Mouse (Mus musculus): ENCODE data around the gene Plekhg6. TPM values are rescaled to one million over a fixed set of nuclear protein-coding genes. Genes with fewer than 3 reads are reported as not detected.

Plekhg6 gene
- total and polyA plus RNA-seq, 2 experiments from 2014 or later, result 0.05 TPM; not detected in 1

GRCm38 (mm10) chr6:125418744-125419143, 38.2 kb upstream of the Plekhg6 start:
- Histone ChIP-seq H3K4me3 (ENCODE audit: low read depth, low read length) (no peak overlapping the region), H3K27ac (ENCODE audit: low read depth) (no peak overlapping the region), H3K4me1 (ENCODE audit: control insufficient read depth, insufficient read depth) (no peaks in the 10 kb centered on the region), H3K4me2 (ENCODE audit: low read depth, low read length) (no peak overlapping the region), H3K9ac (replicated peaks; ENCODE audit: low read depth, low read length) (no peak overlapping the region), H3K9me3 (replicated peaks; ENCODE audit: control insufficient read depth, low read length) (no peaks in the 10 kb centered on the region), H3K36me3 (replicated peaks; ENCODE audit: control insufficient read depth, insufficient read depth, low read length) (no peaks in the 10 kb centered on the region), H3K27me3 (ENCODE audit: control insufficient read depth, insufficient read depth, low read length) (peaks cover 5% of the 10 kb centered on the region; the same call in 1 of the 2 replicates)
- peak; percentile 80 for DNase-seq (ENCODE audit: low spot score)
- 14% methylated on average over 9 of the region's 9 CpGs for WGBS
- ATAC-seq (ENCODE audit: insufficient read depth, low read depth), result peak; percentile 62
- TF ChIP-seq CTCF (IDR thresholded peaks at IDR 0.05; ENCODE audit: low read depth) (peak; percentile 87), EP300 (IDR thresholded peaks at IDR 0.05; ENCODE audit: low read depth) (no peak)

GRCm38 (mm10) chr6:125413326-125413725, 32.7 kb upstream of the Plekhg6 start:
- TF ChIP-seq EP300 (IDR thresholded peaks at IDR 0.05; ENCODE audit: low read depth) (no peak), CTCF (IDR thresholded peaks at IDR 0.05; ENCODE audit: low read depth) (no peak)
- Histone ChIP-seq H3K27me3 (ENCODE audit: control insufficient read depth, insufficient read depth, low read length) (0 out of 2 replicates have a peak, but pooled peaks cover 8% of the 10 kb centered on the region), H3K9ac (replicated peaks; ENCODE audit: low read depth, low read length) (no peak overlapping the region), H3K36me3 (replicated peaks; ENCODE audit: control insufficient read depth, insufficient read depth, low read length) (no peaks in the 10 kb centered on the region), H3K9me3 (replicated peaks; ENCODE audit: control insufficient read depth, low read length) (no peaks in the 10 kb centered on the region), H3K27ac (ENCODE audit: low read depth) (no peak overlapping the region), H3K4me3 (ENCODE audit: low read depth, low read length) (no peak overlapping the region), H3K4me2 (ENCODE audit: low read depth, low read length) (no peak overlapping the region), H3K4me1 (ENCODE audit: control insufficient read depth, insufficient read depth) (no peaks in the 10 kb centered on the region)
- no peak for DNase-seq (ENCODE audit: low spot score)
- ATAC-seq (ENCODE audit: insufficient read depth, low read depth), result no peak
- WGBS, result 78% methylated on average over 9 of the region's 9 CpGs

GRCm38 (mm10) chr6:125411661-125412060, 31.1 kb upstream of the Plekhg6 start:
- Histone ChIP-seq H3K4me3 (ENCODE audit: low read depth, low read length) (no peak overlapping the region), H3K36me3 (replicated peaks; ENCODE audit: control insufficient read depth, insufficient read depth, low read length) (no peaks in the 10 kb centered on the region), H3K4me2 (ENCODE audit: low read depth, low read length) (no peak overlapping the region), H3K9me3 (replicated peaks; ENCODE audit: control insufficient read depth, low read length) (no peaks in the 10 kb centered on the region), H3K27ac (ENCODE audit: low read depth) (no peak overlapping the region), H3K27me3 (ENCODE audit: control insufficient read depth, insufficient read depth, low read length) (0 out of 2 replicates have a peak, but pooled peaks cover 5% of the 10 kb centered on the region), H3K4me1 (ENCODE audit: control insufficient read depth, insufficient read depth) (no peaks in the 10 kb centered on the region), H3K9ac (replicated peaks; ENCODE audit: low read depth, low read length) (no peak overlapping the region)
- ATAC-seq (ENCODE audit: insufficient read depth, low read depth) (no peak), DNase-seq (ENCODE audit: low spot score) (no peak)
- WGBS, result 84% methylated on average over 6 of the region's 6 CpGs
- no peak for TF ChIP-seq CTCF (IDR thresholded peaks at IDR 0.05; ENCODE audit: low read depth)

- DNase-seq (ENCODE audit: low spot score) (no peak), ATAC-seq (ENCODE audit: insufficient read depth, low read depth) (no peak)
- H3K4me3 ChIP-seq (ENCODE audit: low read depth, low read length), result no peak overlapping the region
- no peak overlapping the region for H3K4me2 ChIP-seq (ENCODE audit: low read depth, low read length)
- H3K9me3 ChIP-seq (replicated peaks; ENCODE audit: control insufficient read depth, low read length), result no peaks in the 10 kb centered on the region
- WGBS, result 52% methylated on average over 8 of the region's 8 CpGs
- no peaks in the 10 kb centered on the region for H3K4me1 ChIP-seq (ENCODE audit: control insufficient read depth, insufficient read depth)
- 0 out of 2 replicates have a peak, but pooled peaks cover 5% of the 10 kb centered on the region for H3K27me3 ChIP-seq (ENCODE audit: control insufficient read depth, insufficient read depth, low read length)
- H3K9ac ChIP-seq (replicated peaks; ENCODE audit: low read depth, low read length), result no peak overlapping the region
- no peak overlapping the region for H3K27ac ChIP-seq (ENCODE audit: low read depth)
- no peak for TF ChIP-seq EP300 (IDR thresholded peaks at IDR 0.05; ENCODE audit: low read depth)
- no peak for TF ChIP-seq CTCF (IDR thresholded peaks at IDR 0.05; ENCODE audit: low read depth)
- H3K36me3 ChIP-seq (replicated peaks; ENCODE audit: control insufficient read depth, insufficient read depth, low read length), result no peaks in the 10 kb centered on the region
Measured at GRCm38 (mm10) chr6:125410995-125411547, 30.5 kb upstream of the Plekhg6 start.

GRCm38 (mm10) chr6:125410551-125410950, 30.0 kb upstream of the Plekhg6 start:
- H3K9me3 ChIP-seq (replicated peaks; ENCODE audit: control insufficient read depth, low read length), result no peaks in the 10 kb centered on the region
- H3K27me3 ChIP-seq (ENCODE audit: control insufficient read depth, insufficient read depth, low read length), result 0 out of 2 replicates have a peak, but pooled peaks cover 5% of the 10 kb centered on the region
- no peak overlapping the region for H3K4me3 ChIP-seq (ENCODE audit: low read depth, low read length)
- no peak overlapping the region for H3K9ac ChIP-seq (replicated peaks; ENCODE audit: low read depth, low read length)
- H3K4me1 ChIP-seq (ENCODE audit: control insufficient read depth, insufficient read depth), result no peaks in the 10 kb centered on the region
- H3K4me2 ChIP-seq (ENCODE audit: low read depth, low read length), result no peak overlapping the region
- DNase-seq (ENCODE audit: low spot score), result no peak
- no peak for ATAC-seq (ENCODE audit: insufficient read depth, low read depth)
- H3K27ac ChIP-seq (ENCODE audit: low read depth), result no peak overlapping the region
- WGBS, result 57% methylated on average over 11 of the region's 11 CpGs
- TF ChIP-seq EP300 (IDR thresholded peaks at IDR 0.05; ENCODE audit: low read depth) (no peak), CTCF (IDR thresholded peaks at IDR 0.05; ENCODE audit: low read depth) (no peak)
- no peaks in the 10 kb centered on the region for H3K36me3 ChIP-seq (replicated peaks; ENCODE audit: control insufficient read depth, insufficient read depth, low read length)

GRCm38 (mm10) chr6:125407657-125408056, 27.1 kb upstream of the Plekhg6 start:
- no peak for ATAC-seq (ENCODE audit: insufficient read depth, low read depth)
- Histone ChIP-seq H3K36me3 (replicated peaks; ENCODE audit: control insufficient read depth, insufficient read depth, low read length) (no peaks in the 10 kb centered on the region), H3K27ac (ENCODE audit: low read depth) (no peak overlapping the region), H3K4me3 (ENCODE audit: low read depth, low read length) (no peak overlapping the region), H3K9me3 (replicated peaks; ENCODE audit: control insufficient read depth, low read length) (no peaks in the 10 kb centered on the region), H3K27me3 (ENCODE audit: control insufficient read depth, insufficient read depth, low read length) (0 out of 2 replicates have a peak, but pooled peaks cover 5% of the 10 kb centered on the region), H3K4me1 (ENCODE audit: control insufficient read depth, insufficient read depth) (no peaks in the 10 kb centered on the region), H3K4me2 (ENCODE audit: low read depth, low read length) (no peak overlapping the region), H3K9ac (replicated peaks; ENCODE audit: low read depth, low read length) (no peak overlapping the region)
- 89% methylated on average over 10 of the region's 10 CpGs for WGBS
- no peak for DNase-seq (ENCODE audit: low spot score)
- no peak for TF ChIP-seq EP300 (IDR thresholded peaks at IDR 0.05; ENCODE audit: low read depth)
- TF ChIP-seq CTCF (IDR thresholded peaks at IDR 0.05; ENCODE audit: low read depth), result no peak
